Mouse (Mus musculus) kidney, adult 9 months (tissue): Measurements from ENCODE around the gene Jade2.

Experiments
- DNase-seq: peaks from one replicate; pipeline ENCODE4 v3.0.0; 2022

Gene Jade2

DNA sequence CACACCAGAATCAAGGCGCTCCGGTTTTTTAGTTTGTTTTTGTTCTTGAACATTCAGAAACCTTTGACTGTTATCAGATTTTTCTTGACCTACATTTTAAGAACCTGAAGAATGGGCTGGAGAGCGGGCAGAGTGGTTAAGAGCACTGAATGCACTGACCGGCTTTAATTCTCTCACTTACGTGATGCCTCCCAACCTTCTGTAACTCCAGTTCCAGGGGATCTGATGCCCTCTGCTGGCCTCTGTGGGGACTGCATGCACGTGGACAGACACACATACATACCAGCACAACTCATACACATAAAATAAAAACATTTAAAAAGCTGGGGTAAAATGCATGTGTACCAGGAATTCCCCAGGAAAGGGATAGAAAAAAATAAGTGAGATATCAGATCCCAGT lies 71.5 kb downstream of the Jade2 start:
- peak; percentile 69 for DNase-seq

DNA sequence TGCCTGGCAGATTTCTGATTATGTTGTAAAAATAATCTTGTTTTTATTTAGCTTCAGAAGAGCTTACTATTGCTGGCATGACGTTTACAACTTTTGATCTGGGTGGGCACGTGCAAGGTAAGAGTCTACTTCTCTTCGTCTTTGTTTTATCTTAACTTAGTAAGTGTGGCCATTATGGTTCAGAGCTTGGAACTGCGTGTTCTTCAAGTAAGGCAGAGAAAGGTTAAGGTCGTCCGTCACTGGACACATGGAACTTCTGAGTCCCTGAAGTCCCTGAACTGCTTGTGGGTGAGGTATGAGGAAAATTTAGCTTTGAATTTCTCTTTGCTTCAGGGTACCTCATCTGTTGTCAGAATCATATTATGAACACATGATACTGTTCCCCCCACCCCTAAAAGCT lies 74.7 kb downstream of the Jade2 start:
- no peak for DNase-seq

DNA sequence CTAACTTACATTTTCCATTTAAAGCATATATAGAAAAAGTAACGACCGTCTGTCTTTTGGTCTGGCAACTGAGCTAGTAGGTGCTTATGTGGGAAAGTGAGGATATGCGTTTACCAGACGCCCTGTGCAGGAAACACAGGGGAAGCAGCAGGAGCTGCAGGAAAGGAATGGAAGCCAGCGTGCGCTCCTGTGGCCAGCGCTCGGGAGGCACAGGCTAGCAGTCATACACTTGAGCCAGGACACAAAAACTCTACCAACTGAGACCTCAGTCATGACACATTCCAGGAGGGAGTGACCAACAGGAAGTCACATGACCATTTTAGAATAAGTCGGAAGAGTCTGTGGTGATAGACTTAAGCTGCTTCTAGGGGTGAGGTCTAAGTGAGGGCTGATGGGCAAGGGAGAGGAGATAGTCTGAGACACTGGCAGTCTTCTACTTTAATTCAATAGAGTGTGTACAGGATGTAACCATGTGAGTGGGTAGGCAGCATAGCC lies 76.6 kb downstream of the Jade2 start:
- no peak for DNase-seq

DNA sequence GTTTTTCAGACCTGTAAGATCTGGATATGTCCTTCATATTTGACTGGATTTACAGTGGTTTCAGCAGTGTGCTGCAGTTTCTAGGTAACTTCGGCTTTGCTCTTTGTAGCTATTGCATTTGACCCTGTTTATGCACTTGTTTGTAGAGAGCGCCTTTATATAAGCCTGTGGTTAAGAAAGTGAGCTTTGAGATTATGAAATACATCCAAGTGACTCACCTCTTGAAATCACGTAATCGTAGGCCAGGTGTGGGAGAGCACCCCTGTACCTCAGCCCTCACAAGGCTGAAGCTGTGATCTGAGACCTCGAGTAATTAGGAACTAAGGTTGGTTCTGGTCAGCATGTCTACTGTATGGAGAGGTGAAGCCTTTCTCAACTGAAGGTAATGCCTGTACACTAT lies 80.0 kb downstream of the Jade2 start:
- no peak for DNase-seq

DNA sequence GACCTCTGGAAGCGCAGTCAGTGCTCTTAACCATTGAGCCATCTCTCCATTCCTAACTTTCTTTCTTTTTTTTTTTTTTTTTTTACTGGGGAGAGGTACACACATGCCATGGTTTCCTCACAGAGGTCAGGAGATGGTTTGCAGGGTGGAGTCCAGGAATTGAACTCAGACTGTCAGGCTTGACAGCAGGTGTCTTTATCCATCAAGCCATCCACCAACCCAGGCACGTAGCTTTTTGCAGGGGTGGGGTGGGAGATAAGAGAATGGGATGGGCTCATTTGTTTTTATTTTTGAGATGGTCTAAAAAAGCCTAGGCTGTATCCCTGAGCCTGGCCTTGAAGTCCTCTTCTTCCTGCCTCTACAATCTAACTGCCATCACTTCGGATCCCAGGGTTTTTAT lies 81.9 kb downstream of the Jade2 start:
- DNase-seq, result no peak

DNA sequence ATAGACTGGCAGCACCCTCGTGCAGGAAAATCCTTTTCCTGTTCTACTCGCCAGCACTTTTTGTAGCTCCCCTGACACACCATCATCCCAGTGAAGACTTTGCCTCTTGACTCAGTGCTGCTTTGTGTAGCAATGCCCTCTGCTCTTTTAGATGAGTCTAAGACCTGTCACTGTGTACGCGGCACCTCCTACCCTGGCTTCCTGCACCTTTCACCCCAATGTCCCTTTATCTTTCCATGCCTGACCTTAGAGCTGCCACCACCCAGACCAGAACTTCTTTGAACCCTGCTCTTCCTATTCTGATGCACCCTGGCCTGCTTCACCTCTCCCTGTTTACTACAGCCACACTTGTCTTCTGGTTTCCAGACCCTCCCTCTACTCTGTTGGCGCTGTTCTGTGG lies 89.2 kb downstream of the Jade2 start:
- peak; percentile 30 for DNase-seq

DNA sequence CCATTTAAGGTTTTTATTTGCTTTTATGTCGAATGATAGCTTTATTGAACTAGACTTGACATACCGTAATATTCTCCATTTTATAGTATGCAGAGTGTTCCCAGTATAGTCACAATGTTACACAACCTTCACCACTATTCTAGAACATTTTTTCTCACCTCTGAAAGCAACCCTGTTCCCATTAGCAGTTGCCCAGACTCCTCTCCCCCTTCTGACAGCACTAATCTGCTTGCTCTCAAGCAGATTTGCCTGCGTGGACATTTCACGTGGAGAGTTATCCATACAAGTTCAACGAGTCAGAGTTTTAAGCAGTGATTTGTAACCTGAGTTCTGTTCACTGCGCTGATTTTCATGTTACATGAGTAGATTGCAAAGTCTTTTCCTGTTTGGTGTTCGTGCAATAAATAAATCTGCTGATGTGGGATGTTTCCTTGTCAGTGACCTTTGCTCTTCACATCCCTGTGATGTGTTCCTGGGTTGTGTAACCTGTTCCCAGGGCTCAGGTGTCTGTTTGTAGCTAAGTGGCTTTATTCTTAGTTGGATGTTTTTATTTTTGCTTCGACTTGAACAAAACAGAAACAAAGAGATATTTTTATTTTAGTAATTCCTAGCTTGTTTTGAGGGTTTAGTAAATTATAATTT lies 89.8 kb downstream of the Jade2 start:
- peak; percentile 82 for DNase-seq

DNA sequence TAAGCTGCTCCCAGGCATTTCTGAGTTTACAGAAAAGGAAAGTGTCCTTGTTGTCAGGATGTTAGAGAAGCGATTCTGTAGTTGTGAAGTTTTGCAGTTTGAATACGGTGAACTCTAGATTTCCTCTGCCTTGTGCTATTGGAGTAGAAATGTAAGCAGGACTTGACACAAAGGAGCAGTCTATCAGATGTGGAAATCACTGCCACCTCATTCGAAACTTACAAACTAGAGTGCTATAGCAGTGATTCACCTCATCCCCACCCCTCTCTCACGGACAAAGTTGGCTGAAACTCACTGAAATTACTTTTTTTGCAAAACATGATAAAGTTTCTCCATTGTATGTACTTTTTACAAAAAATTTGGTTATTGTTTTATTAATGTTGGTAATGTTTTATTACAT lies 92.6 kb downstream of the Jade2 start:
- DNase-seq, result no peak

DNA sequence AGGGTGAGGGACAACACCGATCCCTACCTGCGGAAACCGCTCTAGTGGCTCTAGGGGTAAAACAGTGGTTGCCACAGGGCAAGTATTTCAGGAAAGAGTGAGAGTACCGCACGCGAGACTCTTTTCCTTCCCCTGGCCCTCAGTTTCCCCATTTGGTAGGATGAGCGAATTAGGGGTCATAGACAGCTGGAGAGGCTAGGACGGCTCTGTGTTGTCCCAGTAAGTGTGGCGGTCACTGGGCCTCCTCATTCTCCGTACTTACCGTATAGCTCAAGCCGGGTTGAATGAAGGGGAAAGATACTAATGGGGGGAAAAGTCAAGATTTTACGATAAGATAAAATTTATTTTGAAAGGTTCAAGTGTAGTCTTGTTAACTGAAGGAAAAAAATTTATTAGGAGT lies 93.5 kb downstream of the Jade2 start:
- DNase-seq, result no peak
